Mouse (Mus musculus): ENCODE results near the gene Ubtd1. TPM values are rescaled to one million over a fixed set of nuclear protein-coding genes. Genes with fewer than 3 reads are reported as not detected.

Ubtd1 gene
- polyA plus RNA-seq, 1 experiment from 2014 or later = 4.9 TPM

DNA sequence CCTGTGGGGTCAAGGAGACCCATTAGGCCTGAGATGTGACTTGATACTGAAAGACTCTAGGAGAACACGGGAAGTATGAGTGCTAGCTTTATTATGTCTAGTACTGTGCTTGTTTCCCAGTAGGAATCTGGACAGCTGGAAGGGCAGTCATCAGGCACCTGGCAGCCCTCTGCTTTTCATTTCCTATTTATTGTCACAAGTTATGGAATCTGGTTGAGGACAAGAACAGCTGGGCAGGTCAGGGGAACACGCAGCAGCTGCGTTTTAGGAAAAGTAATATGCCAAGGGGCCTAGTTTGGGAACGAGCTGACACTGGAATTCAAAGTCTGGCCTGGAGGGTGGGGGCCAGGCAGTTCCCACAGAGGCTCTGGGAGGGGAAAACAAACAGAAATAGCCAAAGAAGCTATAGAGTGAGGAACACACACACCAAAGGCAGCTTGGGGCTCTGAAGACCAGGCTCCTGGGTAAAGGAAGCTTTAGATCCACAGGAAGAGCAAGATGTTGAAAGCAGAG lies 18.9 kb downstream of the Ubtd1 start:
- no peak overlapping the region for H3K4me2 ChIP-seq (ENCODE audit: low read depth, low read length)
- no peaks in the 10 kb centered on the region for H3K27me3 ChIP-seq (ENCODE audit: control insufficient read depth, insufficient read depth, low read depth, low read length)
- no peak for ATAC-seq (ENCODE audit: low read depth)
- no peaks in the 10 kb centered on the region for H3K36me3 ChIP-seq (ENCODE audit: control insufficient read depth, insufficient read depth)
- H3K4me1 ChIP-seq (ENCODE audit: control insufficient read depth, low read depth, low read length) = peaks cover 4% of the 10 kb centered on the region; the same call in 1 of the 2 replicates
- H3K9me3 ChIP-seq (replicated peaks; ENCODE audit: control insufficient read depth, low read length) = no peaks in the 10 kb centered on the region
- H3K9ac ChIP-seq (ENCODE audit: low read depth, low read length) = no peak overlapping the region
- H3K27ac ChIP-seq (ENCODE audit: low read length) = no peak overlapping the region
- H3K4me3 ChIP-seq (ENCODE audit: low read depth, low read length) = no peak overlapping the region
- WGBS (ENCODE audit: insufficient replicate concordance) = 55% methylated on average over 4 of the region's 4 CpGs

DNA sequence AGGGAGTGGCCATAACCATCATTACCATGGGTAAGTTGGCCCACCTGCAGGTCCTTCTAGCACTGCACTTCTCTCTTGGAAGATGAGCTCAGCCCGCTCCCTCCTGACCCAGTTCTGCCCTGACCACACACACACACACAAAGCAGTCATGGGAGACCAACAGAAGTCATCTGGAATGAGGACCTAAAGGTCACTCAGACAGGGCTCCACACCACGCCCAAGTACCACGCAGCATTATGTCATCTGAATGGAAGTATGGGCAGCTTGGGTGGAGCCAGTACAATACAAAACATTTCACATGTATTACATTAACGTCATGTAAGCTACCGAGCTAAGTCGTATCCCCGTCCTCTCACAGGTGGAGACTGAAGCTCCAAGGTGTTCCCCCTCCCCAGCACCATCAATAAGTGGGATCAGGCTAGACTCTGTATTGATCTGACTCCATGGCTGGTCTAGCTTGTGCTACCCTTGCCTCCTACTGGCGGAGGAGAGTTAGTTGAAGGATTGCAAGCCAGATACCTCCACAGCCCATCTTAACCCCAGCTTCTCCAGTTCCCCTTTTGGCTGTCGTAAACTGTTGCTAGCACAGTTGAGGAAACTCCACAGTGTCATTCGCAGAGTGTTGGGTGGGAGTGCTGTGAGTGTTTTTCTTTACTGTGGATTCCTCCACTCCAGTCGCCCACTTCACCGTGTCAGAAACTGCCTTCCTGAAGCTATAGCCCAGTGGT lies 19.9 kb downstream of the Ubtd1 start:
- H3K4me2 ChIP-seq (ENCODE audit: low read depth, low read length) = no peak overlapping the region
- ATAC-seq (ENCODE audit: low read depth) = no peak
- no peak overlapping the region for H3K4me3 ChIP-seq (ENCODE audit: low read depth, low read length)
- no peak overlapping the region for H3K27ac ChIP-seq (ENCODE audit: low read length)
- H3K9ac ChIP-seq (ENCODE audit: low read depth, low read length) = no peak overlapping the region
- H3K36me3 ChIP-seq (ENCODE audit: control insufficient read depth, insufficient read depth) = no peaks in the 10 kb centered on the region
- H3K4me1 ChIP-seq (ENCODE audit: control insufficient read depth, low read depth, low read length) = peaks cover 9% of the 10 kb centered on the region
- H3K9me3 ChIP-seq (replicated peaks; ENCODE audit: control insufficient read depth, low read length) = no peaks in the 10 kb centered on the region
- no peaks in the 10 kb centered on the region for H3K27me3 ChIP-seq (ENCODE audit: control insufficient read depth, insufficient read depth, low read depth, low read length)
- 60% methylated on average over 12 of the region's 12 CpGs for WGBS (ENCODE audit: insufficient replicate concordance)

DNA sequence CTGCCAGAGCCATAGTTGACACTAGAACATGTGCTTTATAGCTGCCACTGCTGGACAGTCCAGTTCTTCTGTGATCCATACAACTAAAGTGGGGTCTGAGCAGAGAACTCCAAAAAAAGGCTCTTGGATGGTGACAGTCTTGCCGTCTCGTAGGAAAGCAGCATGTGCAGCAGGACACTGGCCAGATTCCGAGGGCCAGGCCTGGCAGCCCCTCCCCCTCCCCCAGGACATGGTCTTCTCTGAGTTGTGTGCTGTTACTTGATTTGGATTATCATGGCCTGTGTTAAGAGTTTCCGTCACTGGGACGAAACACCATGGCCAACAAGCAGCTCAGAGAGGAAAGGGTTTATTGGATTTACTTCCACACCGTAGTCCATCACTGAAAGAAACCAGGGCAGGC lies 22.7 kb downstream of the Ubtd1 start:
- Histone ChIP-seq H3K4me2 (ENCODE audit: low read depth, low read length) (no peak overlapping the region), H3K27ac (ENCODE audit: low read length) (no peak overlapping the region), H3K9me3 (replicated peaks; ENCODE audit: control insufficient read depth, low read length) (no peaks in the 10 kb centered on the region), H3K4me3 (ENCODE audit: low read depth, low read length) (no peak overlapping the region), H3K36me3 (ENCODE audit: control insufficient read depth, insufficient read depth) (no peaks in the 10 kb centered on the region), H3K9ac (ENCODE audit: low read depth, low read length) (no peak overlapping the region), H3K27me3 (ENCODE audit: control insufficient read depth, insufficient read depth, low read depth, low read length) (no peaks in the 10 kb centered on the region), H3K4me1 (ENCODE audit: control insufficient read depth, low read depth, low read length) (peaks cover 11% of the 10 kb centered on the region)
- no peak for ATAC-seq (ENCODE audit: low read depth)
- 50% methylated on average over 6 of the region's 6 CpGs for WGBS (ENCODE audit: insufficient replicate concordance)

DNA sequence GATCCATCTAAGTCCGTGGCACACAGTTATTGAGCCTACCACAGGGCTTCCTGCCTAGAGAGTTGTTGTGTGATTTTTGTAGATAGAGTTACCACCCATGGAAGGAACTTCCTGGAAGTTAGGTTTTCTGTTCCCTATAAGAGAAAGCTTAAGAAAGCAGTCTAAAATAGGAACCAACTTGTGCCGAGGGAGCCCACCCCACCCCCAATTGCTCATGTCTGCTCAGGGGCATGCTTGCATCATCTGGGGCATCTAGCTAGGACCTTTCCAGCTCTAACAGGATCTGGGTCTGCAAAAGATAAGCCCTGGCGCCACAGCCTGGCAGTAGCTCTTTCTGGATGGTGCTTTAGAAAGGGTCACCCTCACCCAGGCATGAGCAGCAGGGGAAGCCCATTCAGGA lies 24.1 kb downstream of the Ubtd1 start:
- peak; percentile 35; the same call in 1 of the 2 replicates for ATAC-seq (ENCODE audit: low read depth)
- no peak overlapping the region for H3K4me3 ChIP-seq (ENCODE audit: low read depth, low read length)
- H3K4me1 ChIP-seq (ENCODE audit: control insufficient read depth, low read depth, low read length) = peaks cover 10% of the 10 kb centered on the region
- no peaks in the 10 kb centered on the region for H3K9me3 ChIP-seq (replicated peaks; ENCODE audit: control insufficient read depth, low read length)
- H3K27ac ChIP-seq (ENCODE audit: low read length) = peak overlapping the region; percentile 18; the same call in 1 of the 2 replicates
- WGBS (ENCODE audit: insufficient replicate concordance) = 9% methylated on average over 3 of the region's 3 CpGs
- H3K36me3 ChIP-seq (ENCODE audit: control insufficient read depth, insufficient read depth) = no peaks in the 10 kb centered on the region
- H3K27me3 ChIP-seq (ENCODE audit: control insufficient read depth, insufficient read depth, low read depth, low read length) = no peaks in the 10 kb centered on the region
- H3K4me2 ChIP-seq (ENCODE audit: low read depth, low read length) = no peak overlapping the region; the same call in 1 of the 2 replicates
- H3K9ac ChIP-seq (ENCODE audit: low read depth, low read length) = no peak overlapping the region

DNA sequence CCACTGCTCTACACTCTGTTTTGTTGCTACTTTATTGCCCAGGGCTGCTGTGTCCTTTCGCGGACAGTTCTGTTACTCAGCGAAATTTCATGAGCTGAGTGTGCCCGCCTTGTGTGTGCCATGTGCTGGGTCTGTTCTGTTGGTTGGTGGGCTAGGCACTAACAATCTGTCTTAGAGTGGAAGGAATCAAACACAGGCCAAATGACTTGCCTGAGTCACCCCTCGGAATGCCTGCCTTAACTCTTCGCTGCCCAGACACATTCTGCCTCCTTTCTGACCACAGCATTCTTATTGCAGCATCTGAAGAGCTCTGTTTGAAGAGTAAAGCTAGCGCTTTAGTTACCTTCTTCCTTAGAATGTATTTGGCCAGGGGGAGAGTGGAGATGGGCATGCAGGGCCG lies 25.0 kb downstream of the Ubtd1 start:
- ATAC-seq (ENCODE audit: low read depth) = no peak
- no peaks in the 10 kb centered on the region for H3K27me3 ChIP-seq (ENCODE audit: control insufficient read depth, insufficient read depth, low read depth, low read length)
- H3K9ac ChIP-seq (ENCODE audit: low read depth, low read length) = no peak overlapping the region
- H3K27ac ChIP-seq (ENCODE audit: low read length) = no peak overlapping the region
- peaks cover 10% of the 10 kb centered on the region for H3K4me1 ChIP-seq (ENCODE audit: control insufficient read depth, low read depth, low read length)
- H3K36me3 ChIP-seq (ENCODE audit: control insufficient read depth, insufficient read depth) = no peaks in the 10 kb centered on the region
- H3K4me2 ChIP-seq (ENCODE audit: low read depth, low read length) = no peak overlapping the region
- no peaks in the 10 kb centered on the region for H3K9me3 ChIP-seq (replicated peaks; ENCODE audit: control insufficient read depth, low read length)
- 56% methylated on average over 8 of the region's 8 CpGs for WGBS (ENCODE audit: insufficient replicate concordance)
- H3K4me3 ChIP-seq (ENCODE audit: low read depth, low read length) = no peak overlapping the region

DNA sequence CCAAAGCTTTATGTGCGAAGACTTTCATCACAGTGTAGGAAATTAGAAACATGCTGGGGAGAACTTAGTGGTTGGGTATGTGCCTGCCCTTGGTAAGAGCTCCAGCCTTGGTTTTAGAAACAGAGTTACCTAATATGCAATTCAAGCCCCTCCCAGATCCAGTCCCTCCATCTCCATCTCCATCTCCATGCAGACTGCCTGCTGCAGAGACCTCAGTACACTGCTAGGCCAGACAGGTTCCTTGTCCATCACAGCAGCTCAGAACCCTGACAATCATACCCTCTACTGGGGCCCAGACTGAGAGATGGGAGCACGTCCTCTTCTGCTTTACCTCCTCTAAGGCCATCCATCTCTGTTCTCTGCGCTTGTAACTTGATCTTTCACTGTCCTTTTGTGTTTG lies 27.0 kb downstream of the Ubtd1 start:
- Histone ChIP-seq H3K27ac (ENCODE audit: low read length) (no peak overlapping the region), H3K9ac (ENCODE audit: low read depth, low read length) (no peak overlapping the region), H3K9me3 (replicated peaks; ENCODE audit: control insufficient read depth, low read length) (no peaks in the 10 kb centered on the region), H3K4me1 (ENCODE audit: control insufficient read depth, low read depth, low read length) (peaks cover 10% of the 10 kb centered on the region), H3K4me3 (ENCODE audit: low read depth, low read length) (no peak overlapping the region), H3K36me3 (ENCODE audit: control insufficient read depth, insufficient read depth) (no peaks in the 10 kb centered on the region), H3K27me3 (ENCODE audit: control insufficient read depth, insufficient read depth, low read depth, low read length) (no peaks in the 10 kb centered on the region), H3K4me2 (ENCODE audit: low read depth, low read length) (no peak overlapping the region)
- no peak for ATAC-seq (ENCODE audit: low read depth)
- WGBS (ENCODE audit: insufficient replicate concordance) = 52% methylated on average over 3 of the region's 3 CpGs

DNA sequence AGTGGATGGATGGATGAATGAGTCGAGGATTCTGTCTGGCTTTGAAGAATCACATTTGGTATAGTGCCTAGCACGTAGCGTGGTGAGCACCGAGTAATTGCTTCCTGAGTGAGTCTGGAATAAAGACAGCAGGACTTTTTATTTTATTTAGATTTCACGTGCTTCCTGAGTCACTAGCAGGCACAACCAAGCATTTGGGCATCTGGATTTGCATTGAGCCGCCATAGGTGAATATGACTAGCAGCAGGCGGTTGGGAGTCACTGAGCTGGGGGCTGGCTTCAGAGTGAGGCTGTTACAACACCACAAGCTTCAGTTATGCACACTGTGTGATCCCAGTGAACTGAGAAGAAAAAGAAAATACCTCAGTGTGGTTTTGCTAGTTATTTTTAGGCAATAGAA lies 27.5 kb downstream of the Ubtd1 start:
- H3K4me1 ChIP-seq (ENCODE audit: control insufficient read depth, low read depth, low read length) = peaks cover 10% of the 10 kb centered on the region
- WGBS (ENCODE audit: insufficient replicate concordance) = 59% methylated on average over 7 of the region's 7 CpGs
- H3K9me3 ChIP-seq (replicated peaks; ENCODE audit: control insufficient read depth, low read length) = no peaks in the 10 kb centered on the region
- no peak overlapping the region for H3K4me3 ChIP-seq (ENCODE audit: low read depth, low read length)
- no peaks in the 10 kb centered on the region for H3K27me3 ChIP-seq (ENCODE audit: control insufficient read depth, insufficient read depth, low read depth, low read length)
- H3K36me3 ChIP-seq (ENCODE audit: control insufficient read depth, insufficient read depth) = no peaks in the 10 kb centered on the region
- no peak overlapping the region for H3K27ac ChIP-seq (ENCODE audit: low read length)
- H3K4me2 ChIP-seq (ENCODE audit: low read depth, low read length) = no peak overlapping the region
- no peak overlapping the region for H3K9ac ChIP-seq (ENCODE audit: low read depth, low read length)
- no peak for ATAC-seq (ENCODE audit: low read depth)

DNA sequence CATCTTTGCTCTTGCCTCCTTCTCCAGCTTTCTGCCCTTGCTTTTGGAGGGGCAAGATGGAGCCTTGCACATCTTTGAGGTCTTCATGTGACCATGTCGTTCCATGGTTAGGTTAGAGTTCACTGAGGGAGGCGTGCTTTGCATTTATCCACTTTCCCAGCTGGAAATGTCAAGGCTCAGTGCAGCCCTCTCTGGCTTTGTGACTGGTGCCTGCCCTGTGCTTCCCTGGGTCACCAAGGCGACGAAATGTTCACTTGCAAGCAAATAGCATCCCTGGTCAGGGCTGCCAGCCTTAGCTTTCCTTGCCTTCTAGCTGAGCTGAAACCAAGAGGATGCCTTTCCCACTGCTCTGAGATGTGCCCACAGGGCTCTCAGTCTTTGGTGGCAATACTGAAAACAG lies 28.9 kb downstream of the Ubtd1 start:
- ATAC-seq (ENCODE audit: low read depth) = no peak
- Histone ChIP-seq H3K4me1 (ENCODE audit: control insufficient read depth, low read depth, low read length) (peaks cover 8% of the 10 kb centered on the region), H3K9me3 (replicated peaks; ENCODE audit: control insufficient read depth, low read length) (no peaks in the 10 kb centered on the region), H3K4me2 (ENCODE audit: low read depth, low read length) (no peak overlapping the region), H3K27me3 (ENCODE audit: control insufficient read depth, insufficient read depth, low read depth, low read length) (no peaks in the 10 kb centered on the region), H3K36me3 (ENCODE audit: control insufficient read depth, insufficient read depth) (no peaks in the 10 kb centered on the region), H3K27ac (ENCODE audit: low read length) (no peak overlapping the region), H3K9ac (ENCODE audit: low read depth, low read length) (no peak overlapping the region), H3K4me3 (ENCODE audit: low read depth, low read length) (no peak overlapping the region)
- 64% methylated on average over 4 of the region's 4 CpGs for WGBS (ENCODE audit: insufficient replicate concordance)

DNA sequence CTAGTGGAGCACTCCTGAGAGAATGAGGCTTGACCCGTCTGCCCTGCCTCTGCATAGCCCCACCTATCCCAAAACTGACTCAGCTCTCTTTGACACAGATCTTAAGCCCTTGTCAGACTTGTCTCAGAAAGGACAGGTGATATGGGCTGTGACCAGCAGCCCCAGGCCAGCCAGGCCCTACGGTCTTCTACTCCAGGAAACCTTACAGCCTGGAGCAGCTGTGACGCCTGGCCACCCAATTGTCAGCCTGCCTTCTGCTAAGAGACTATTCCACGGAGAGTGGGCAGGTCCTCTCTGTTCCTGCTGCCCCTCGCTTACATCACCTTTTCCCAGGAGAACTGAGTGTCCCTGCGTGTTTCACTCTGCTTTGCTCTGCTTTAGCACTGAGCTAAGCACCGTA lies 29.6 kb downstream of the Ubtd1 start:
- ATAC-seq (ENCODE audit: low read depth) = no peak

More for the DNA sequence above, 29.6 kb downstream of the Ubtd1 start:
- Histone ChIP-seq H3K4me2 (ENCODE audit: low read depth, low read length) (no peak overlapping the region), H3K36me3 (ENCODE audit: control insufficient read depth, insufficient read depth) (no peaks in the 10 kb centered on the region), H3K27me3 (ENCODE audit: control insufficient read depth, insufficient read depth, low read depth, low read length) (no peaks in the 10 kb centered on the region), H3K4me1 (ENCODE audit: control insufficient read depth, low read depth, low read length) (peaks cover 3% of the 10 kb centered on the region), H3K9me3 (replicated peaks; ENCODE audit: control insufficient read depth, low read length) (no peaks in the 10 kb centered on the region), H3K9ac (ENCODE audit: low read depth, low read length) (no peak overlapping the region), H3K4me3 (ENCODE audit: low read depth, low read length) (no peak overlapping the region), H3K27ac (ENCODE audit: low read length) (no peak overlapping the region)
- 59% methylated on average over 7 of the region's 7 CpGs for WGBS (ENCODE audit: insufficient replicate concordance)
